Mouse (Mus musculus) liver, postnatal 0 days (tissue): ENCODE results near the gene 2610528J11Rik. TPM values are rescaled to one million over a fixed set of nuclear protein-coding genes. Genes with fewer than 3 reads are reported as not detected.

Experiments used
- ATAC-seq: fragments of 200-750 bp; cut with Nextera tagmentation; 2 replicates; pipeline ENCODE4 v1.8.0; 2017; ENCODE audit warnings: mild to moderate bottlenecking, moderate library complexity
- DNase-seq: peaks from one replicate; pipeline ENCODE4 v3.0.0-alpha.2; 2016
- H3K27ac ChIP-seq: fragments of 300-500 bp; sonication (generic); 2 replicates; pipeline ENCODE4 v1.5.1; 2014; ENCODE audit warnings: antibody characterized with exemption, moderate library complexity, mild to moderate bottlenecking, low read depth
- H3K27me3 ChIP-seq: fragments of 300-500 bp; sonication (generic); 2 replicates; pipeline ENCODE4 v1.6.1; 2014; ENCODE audit warnings: low read length, control low read depth, mixed read lengths; ENCODE audit not compliant: insufficient read depth
- H3K36me3 ChIP-seq: fragments of 300-500 bp; sonication (generic); replicated peaks from 2 replicates; pipeline ENCODE4 v1.6.1; 2014; ENCODE audit warnings: mild to moderate bottlenecking, control low read depth, low read length, moderate library complexity, mixed read lengths; ENCODE audit not compliant: insufficient read depth
- H3K4me1 ChIP-seq: fragments of 300-500 bp; sonication (generic); 2 replicates; pipeline ENCODE4 v1.6.1; 2014; ENCODE audit warnings: antibody characterized with exemption, mild to moderate bottlenecking, control low read depth; ENCODE audit not compliant: insufficient read depth
- H3K4me2 ChIP-seq: fragments of 300-500 bp; sonication (generic); 2 replicates; pipeline ENCODE4 v1.6.1; 2014; ENCODE audit warnings: low read depth, mild to moderate bottlenecking, low read length, moderate library complexity, mixed read lengths
- H3K4me3 ChIP-seq: fragments of 300-500 bp; sonication (generic); 2 replicates; pipeline ENCODE4 v1.5.1; 2014; ENCODE audit warnings: low read depth, low read length
- H3K9ac ChIP-seq: fragments of 300-500 bp; sonication (generic); replicated peaks from 2 replicates; pipeline ENCODE4 v1.6.1; 2014; ENCODE audit warnings: mild to moderate bottlenecking, moderate library complexity
- H3K9me3 ChIP-seq: fragments of 300-500 bp; sonication (generic); 2 replicates; pipeline ENCODE4 v1.6.1; 2016; ENCODE audit warnings: mild to moderate bottlenecking, control low read depth, low read length, mixed read lengths
- CTCF ChIP-seq: sonication (generic); IDR thresholded peaks from 2 replicates; pipeline ENCODE4 v1.5.1; 2016; ENCODE audit warnings: antibody characterized with exemption, low read depth
- EP300 ChIP-seq: IDR thresholded peaks from 2 replicates; pipeline ENCODE4 v1.6.1; 2016; ENCODE audit warnings: antibody characterized with exemption, low read depth, mild to moderate bottlenecking
- WGBS: fragments of 180-500 bp; shearing (Covaris S2); extraction: QIAGEN DNeasy Blood & Tissue Kit; methylation state at CpG from one replicate; pipeline ENCODE4 v1.1.7; 2014; ENCODE audit not compliant: insufficient replicate concordance; 5-methylcytosine and 5-hydroxymethylcytosine counted together
- polyA plus RNA-seq: library from polyadenylated mRNA; unstranded; fragments of >200 nt; fragmentation: Nextera tagmentation; extraction: Ambion mirVana; gene quantifications from 2 replicates; pipeline ENCODE4 v1.2.1, GENCODE M21; 2015

Gene 2610528J11Rik
- polyA plus RNA-seq, 1 experiment from 2014 or later = 16.2 TPM

DNA sequence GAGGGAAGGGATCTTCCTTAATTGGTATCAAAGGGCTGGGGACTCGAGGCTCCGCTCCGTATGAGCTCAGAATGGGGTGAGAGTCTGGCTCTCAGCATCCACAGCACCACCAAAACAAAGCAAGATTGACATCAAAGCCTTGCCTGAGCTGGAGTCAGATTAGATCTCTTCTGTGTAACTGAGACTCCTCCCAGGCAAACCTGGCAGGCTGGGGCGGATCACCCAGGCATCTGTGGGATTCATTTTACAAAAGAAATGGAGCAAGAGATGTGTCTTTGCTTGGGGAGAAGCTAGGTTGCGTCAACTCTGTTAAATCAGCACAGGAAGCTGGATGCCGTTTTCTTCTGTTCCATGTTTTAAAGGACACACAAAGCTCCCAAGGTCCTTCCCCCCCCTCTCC is 17.7 kb upstream of the 2610528J11Rik start:
- no peak for TF ChIP-seq EP300
- WGBS = 48% methylated on average over 6 of the region's 6 CpGs

DNA sequence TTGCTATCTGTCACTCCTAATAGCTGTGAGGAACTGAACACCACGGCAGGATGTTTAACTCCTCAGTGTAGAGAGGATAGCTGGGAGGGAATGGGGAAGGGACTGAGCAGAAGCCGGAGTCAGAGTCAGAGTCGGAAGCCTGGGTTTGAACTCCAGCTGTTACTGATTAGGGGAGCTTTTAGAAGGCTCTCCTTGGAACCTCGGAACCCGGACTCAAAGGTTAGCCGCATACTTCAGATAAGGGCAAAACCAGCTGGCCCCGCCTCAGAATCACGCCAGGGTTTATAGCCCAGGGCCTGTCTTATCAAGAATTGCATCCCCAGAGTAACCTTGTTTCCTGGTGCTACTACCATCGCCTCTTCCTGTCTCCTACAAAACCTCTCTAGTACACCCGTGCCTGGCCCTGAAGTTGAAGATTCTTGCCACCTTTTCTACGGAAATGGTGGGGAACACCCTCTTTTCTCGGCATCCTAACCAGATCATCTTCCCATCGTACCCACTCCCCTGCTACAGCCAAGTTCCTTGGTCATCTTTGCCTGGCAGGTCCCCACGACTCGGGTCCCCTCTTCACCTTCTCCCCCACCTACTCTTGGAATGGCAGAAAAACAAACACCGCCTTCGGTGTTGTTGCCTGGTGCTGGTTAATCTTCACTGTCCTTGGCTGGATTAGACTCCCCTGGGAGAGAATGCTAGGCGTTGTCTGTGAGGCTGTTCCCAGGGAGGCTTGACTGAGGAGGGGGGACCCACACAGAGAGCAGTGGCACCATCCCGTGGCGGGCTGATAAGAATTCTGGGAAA is 9.9 kb upstream of the 2610528J11Rik start:
- DNase-seq (no peak), ATAC-seq (no peak)
- H3K36me3 ChIP-seq = no peaks in the 10 kb centered on the region
- no peak overlapping the region for H3K9ac ChIP-seq
- peak overlapping the region; percentile 22; the same call in 1 of the 2 replicates for H3K4me2 ChIP-seq
- no peak overlapping the region for H3K27ac ChIP-seq
- 22% methylated on average over 20 of the region's 20 CpGs for WGBS
- H3K27me3 ChIP-seq = no peaks in the 10 kb centered on the region
- no peaks in the 10 kb centered on the region for H3K9me3 ChIP-seq
- 0 out of 2 replicates have a peak, but pooled peaks have one; percentile 26 for TF ChIP-seq CTCF
- no peak for TF ChIP-seq EP300
- H3K4me3 ChIP-seq = no peak overlapping the region
- peaks cover 12% of the 10 kb centered on the region for H3K4me1 ChIP-seq

More for the DNA sequence above, 17.7 kb upstream of the 2610528J11Rik start:
- H3K4me1 ChIP-seq = no peaks in the 10 kb centered on the region
- H3K27me3 ChIP-seq = no peaks in the 10 kb centered on the region
- no peak overlapping the region for H3K27ac ChIP-seq
- H3K4me3 ChIP-seq = no peak overlapping the region
- H3K9ac ChIP-seq = no peak overlapping the region
- no peak overlapping the region for H3K4me2 ChIP-seq
- no peaks in the 10 kb centered on the region for H3K36me3 ChIP-seq
- ATAC-seq (no peak), DNase-seq (no peak)
- H3K9me3 ChIP-seq = no peaks in the 10 kb centered on the region

DNA sequence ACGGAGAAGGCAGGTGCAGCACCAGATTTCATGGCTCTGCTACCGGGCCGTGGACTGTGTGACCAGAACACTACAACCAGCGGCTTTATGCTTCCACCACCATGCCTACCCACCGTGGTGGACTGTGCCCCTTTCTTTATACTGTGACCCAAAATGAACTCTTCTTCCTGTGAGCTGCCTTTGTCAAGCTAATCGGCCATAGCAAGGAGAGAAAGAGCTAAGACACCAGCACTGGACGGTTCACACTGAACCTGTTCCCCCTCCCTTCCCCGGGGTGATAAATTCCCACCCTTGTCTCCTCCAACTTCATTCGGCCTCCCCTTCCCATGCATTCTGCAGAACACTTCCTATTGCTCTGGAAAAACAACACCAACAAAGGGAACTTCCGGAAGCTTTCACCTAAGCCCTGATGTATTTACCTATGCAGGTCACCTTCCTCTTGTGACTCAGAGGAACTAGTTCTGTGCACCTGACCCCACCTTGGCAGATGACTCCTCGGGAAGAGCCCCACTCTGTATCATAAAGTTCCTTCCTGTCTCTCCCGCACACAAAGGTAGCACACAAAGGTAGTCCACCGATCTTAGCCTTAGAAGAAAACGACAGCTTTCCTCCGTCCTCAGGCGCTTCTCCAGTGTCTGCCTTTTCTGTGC is 9.2 kb upstream of the 2610528J11Rik start:
- no peak overlapping the region for H3K27ac ChIP-seq
- no peaks in the 10 kb centered on the region for H3K27me3 ChIP-seq
- no peaks in the 10 kb centered on the region for H3K36me3 ChIP-seq
- H3K4me3 ChIP-seq = no peak overlapping the region
- no peak for DNase-seq
- WGBS = 43% methylated on average over 16 of the region's 16 CpGs
- H3K9me3 ChIP-seq = no peaks in the 10 kb centered on the region
- H3K4me2 ChIP-seq = peak overlapping the region; percentile 22; the same call in 1 of the 2 replicates
- ATAC-seq = no peak
- H3K9ac ChIP-seq = no peak overlapping the region
- H3K4me1 ChIP-seq = peaks cover 12% of the 10 kb centered on the region
- TF ChIP-seq CTCF (no peak), EP300 (no peak)

DNA sequence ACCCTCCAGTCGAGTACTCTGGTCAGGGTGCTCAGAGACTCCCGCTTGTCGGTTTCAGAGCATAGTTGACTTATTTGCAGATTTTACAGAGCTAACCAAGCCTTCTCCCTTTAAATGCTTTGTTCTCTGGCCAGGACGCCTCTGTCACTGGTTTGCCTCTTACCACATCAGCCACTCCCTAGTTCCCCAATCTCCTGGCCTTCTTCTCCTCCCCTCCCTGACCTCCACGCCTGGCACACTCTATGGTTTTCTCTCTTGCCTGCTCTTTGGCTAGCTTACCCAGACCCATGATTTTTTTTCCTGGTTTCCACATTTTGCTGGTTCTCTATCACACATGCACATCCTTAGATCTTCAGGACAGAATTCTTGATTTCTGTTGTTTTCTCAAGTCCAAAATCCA is 8.6 kb upstream of the 2610528J11Rik start:
- ATAC-seq (no peak), DNase-seq (no peak)
- Histone ChIP-seq H3K27me3 (no peaks in the 10 kb centered on the region), H3K9me3 (no peaks in the 10 kb centered on the region), H3K36me3 (no peaks in the 10 kb centered on the region), H3K4me2 (no peak overlapping the region), H3K4me3 (no peak overlapping the region), H3K27ac (no peak overlapping the region), H3K4me1 (peaks cover 12% of the 10 kb centered on the region), H3K9ac (no peak overlapping the region)
- no peak for TF ChIP-seq EP300
- TF ChIP-seq CTCF = no peak
- 56% methylated on average over 5 of the region's 5 CpGs for WGBS

DNA sequence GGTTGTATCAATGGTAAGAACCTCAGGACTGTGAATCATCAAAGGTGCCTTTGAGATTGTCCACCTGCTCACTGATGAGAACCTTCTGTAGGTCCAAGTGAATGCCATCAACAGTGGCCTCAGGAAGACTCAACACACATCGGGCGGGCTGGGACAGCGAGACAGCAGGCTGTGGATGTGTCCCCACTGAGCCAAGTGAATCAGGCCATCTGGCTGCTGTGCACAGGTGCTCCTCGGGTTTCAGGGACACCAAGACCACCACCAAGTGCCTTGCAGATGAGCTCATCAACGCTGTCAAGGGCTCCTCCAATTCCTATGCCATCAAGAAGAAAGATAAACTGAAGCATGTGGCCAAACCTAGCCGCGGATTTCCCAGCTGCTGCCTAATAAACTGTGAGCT is 4.6 kb upstream of the 2610528J11Rik start:
- no peak for ATAC-seq
- H3K4me2 ChIP-seq = no peak overlapping the region
- no peak for DNase-seq
- no peaks in the 10 kb centered on the region for H3K27me3 ChIP-seq
- no peak overlapping the region for H3K27ac ChIP-seq
- TF ChIP-seq CTCF (no peak), EP300 (no peak)
- H3K4me3 ChIP-seq = no peak overlapping the region
- WGBS = 86% methylated on average over 7 of the region's 7 CpGs
- H3K9ac ChIP-seq = no peak overlapping the region
- H3K9me3 ChIP-seq = no peaks in the 10 kb centered on the region
- peaks cover 11% of the 10 kb centered on the region for H3K4me1 ChIP-seq
- H3K36me3 ChIP-seq = no peaks in the 10 kb centered on the region

DNA sequence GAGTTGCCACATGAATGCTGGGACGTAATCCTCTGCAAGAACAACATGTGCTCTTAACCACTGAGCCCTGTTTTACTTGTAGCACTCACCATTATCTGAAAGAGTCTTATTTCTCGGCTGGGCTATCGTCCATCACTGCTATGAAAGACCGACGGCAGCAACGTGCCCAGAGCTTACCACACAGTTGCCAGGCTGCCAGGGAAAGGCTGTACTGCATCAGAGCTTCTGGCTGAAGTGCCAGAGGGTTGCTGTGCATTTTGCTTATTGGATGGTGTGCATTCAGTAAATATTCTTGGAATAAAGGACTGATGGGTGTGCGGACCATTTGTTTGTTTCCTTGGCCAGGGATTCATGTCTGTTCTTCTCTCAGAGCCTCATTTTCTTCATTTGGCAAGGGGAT is 2.8 kb upstream of the 2610528J11Rik start:
- H3K27ac ChIP-seq = no peak overlapping the region
- no peaks in the 10 kb centered on the region for H3K9me3 ChIP-seq
- DNase-seq (no peak), ATAC-seq (no peak)
- H3K27me3 ChIP-seq = no peaks in the 10 kb centered on the region
- H3K4me1 ChIP-seq = peaks cover 5% of the 10 kb centered on the region; the same call in 1 of the 2 replicates
- WGBS = 77% methylated on average over 7 of the region's 7 CpGs
- H3K4me2 ChIP-seq = no peak overlapping the region
- no peak overlapping the region for H3K4me3 ChIP-seq
- TF ChIP-seq EP300 = no peak
- no peak for TF ChIP-seq CTCF
- no peak overlapping the region for H3K9ac ChIP-seq
- H3K36me3 ChIP-seq = no peaks in the 10 kb centered on the region
